Mouse (Mus musculus) kidney, embryonic 15.5 days (tissue): Measurements from ENCODE around the gene Clcnkb. TPM values are rescaled to one million over a fixed set of nuclear protein-coding genes. Genes with fewer than 3 reads are reported as not detected.
A peak's percentile ranks its signal among the peaks of the same experiment; 100 is the strongest.

Experiments used
- ATAC-seq: fragments of 200-750 bp; cut with Nextera tagmentation; replicated peaks from 2 replicates; pipeline ENCODE4 v1.8.0; 2017; ENCODE audit warnings: moderate TSS enrichment; ENCODE audit not compliant: low FRiP score
- H3K27ac ChIP-seq: fragments of 300-500 bp; sonication (generic); 2 replicates; pipeline ENCODE4 v1.5.1; 2015; ENCODE audit warnings: mild to moderate bottlenecking, inconsistent platforms
- H3K27me3 ChIP-seq: fragments of 300-500 bp; sonication (generic); 2 replicates; pipeline ENCODE4 v1.6.1; 2015; ENCODE audit warnings: inconsistent platforms
- H3K36me3 ChIP-seq: fragments of 300-500 bp; sonication (generic); 2 replicates; pipeline ENCODE4 v1.6.1; 2015; ENCODE audit warnings: inconsistent platforms
- H3K4me1 ChIP-seq: fragments of 300-500 bp; sonication (generic); 2 replicates; pipeline ENCODE4 v1.6.1; 2015; ENCODE audit warnings: inconsistent platforms
- H3K4me2 ChIP-seq: fragments of 300-500 bp; sonication (generic); 2 replicates; pipeline ENCODE4 v1.6.1; 2015; ENCODE audit warnings: moderate library complexity, mild to moderate bottlenecking, inconsistent platforms
- H3K4me3 ChIP-seq: fragments of 300-500 bp; sonication (generic); replicated peaks from 2 replicates; pipeline ENCODE4 v1.5.1; 2015; ENCODE audit warnings: mild to moderate bottlenecking, inconsistent platforms
- H3K9ac ChIP-seq: fragments of 300-500 bp; sonication (generic); 2 replicates; pipeline ENCODE4 v1.6.1; 2015; ENCODE audit warnings: mild to moderate bottlenecking, inconsistent platforms
- H3K9me3 ChIP-seq: fragments of 300-500 bp; sonication (generic); replicated peaks from 2 replicates; pipeline ENCODE4 v1.6.1; 2016; ENCODE audit warnings: inconsistent platforms
- WGBS: fragments of 180-500 bp; shearing (Covaris S2); methylation state at CpG from one replicate; pipeline ENCODE4 v1.1.7; 2015; ENCODE audit warnings: mixed read lengths; 5-methylcytosine and 5-hydroxymethylcytosine counted together
- polyA plus RNA-seq: library from polyadenylated mRNA; unstranded; fragments of >200 nt; fragmentation: Nextera tagmentation; extraction: Ambion mirVana; gene quantifications from 2 replicates; pipeline ENCODE4 v1.2.1, GENCODE M21; 2015

Clcnkb gene
- polyA plus RNA-seq, 1 experiment from 2014 or later: 19.5 TPM

DNA sequence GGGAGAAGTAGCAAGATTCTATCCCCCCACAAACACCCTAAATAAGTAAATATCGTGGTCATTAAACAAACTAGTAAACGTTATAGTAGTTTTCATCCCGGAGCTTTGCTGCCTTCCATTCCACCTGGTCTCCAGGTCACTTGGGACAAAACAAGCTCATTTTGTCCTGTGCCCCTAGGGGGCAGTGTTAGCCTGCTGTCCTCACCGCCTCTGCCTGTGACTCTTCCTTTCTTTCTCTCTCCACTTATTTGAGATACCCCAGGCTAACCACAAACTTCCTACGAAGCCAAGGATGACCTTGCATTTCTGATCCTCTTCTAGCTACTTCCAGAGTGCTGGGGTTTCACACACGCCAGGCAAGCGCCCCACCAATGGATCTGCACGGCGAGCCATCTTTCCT lies 15.2 kb upstream of the Clcnkb start:
- H3K36me3 ChIP-seq: no peaks in the 10 kb centered on the region
- no peak overlapping the region for H3K4me2 ChIP-seq
- H3K27me3 ChIP-seq: no peaks in the 10 kb centered on the region
- no peak for ATAC-seq
- no peak overlapping the region for H3K4me3 ChIP-seq
- WGBS: 47% methylated on average over 9 of the region's 9 CpGs
- H3K4me1 ChIP-seq: peaks cover 15% of the 10 kb centered on the region
- no peaks in the 10 kb centered on the region for H3K9me3 ChIP-seq
- no peak overlapping the region for H3K9ac ChIP-seq
- no peak overlapping the region for H3K27ac ChIP-seq

DNA sequence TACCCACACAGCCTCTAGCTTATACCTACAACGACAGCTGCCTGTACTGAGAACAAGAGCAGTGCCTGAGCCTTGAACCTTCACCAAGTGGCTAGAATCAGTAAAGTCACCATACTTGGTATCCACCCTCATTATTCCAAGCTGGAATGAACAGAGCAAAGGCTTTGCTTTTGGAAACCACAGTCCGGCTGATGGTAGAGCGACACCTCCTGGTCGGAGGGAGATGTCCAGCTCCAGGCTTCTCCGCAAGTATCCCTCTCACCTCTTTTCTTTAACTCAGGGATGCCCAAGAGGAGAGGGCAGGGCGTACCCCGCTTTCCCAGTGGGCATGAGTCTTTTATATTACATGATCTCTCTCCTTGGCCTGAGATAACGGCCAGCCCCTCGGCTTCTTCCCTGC lies 14.0 kb upstream of the Clcnkb start:
- Histone ChIP-seq H3K4me2 (no peak overlapping the region), H3K27me3 (no peaks in the 10 kb centered on the region), H3K27ac (no peak overlapping the region), H3K9me3 (no peaks in the 10 kb centered on the region), H3K4me1 (peaks cover 25% of the 10 kb centered on the region), H3K4me3 (no peak overlapping the region), H3K36me3 (no peaks in the 10 kb centered on the region), H3K9ac (no peak overlapping the region)
- ATAC-seq: no peak
- WGBS: 51% methylated on average over 9 of the region's 9 CpGs

DNA sequence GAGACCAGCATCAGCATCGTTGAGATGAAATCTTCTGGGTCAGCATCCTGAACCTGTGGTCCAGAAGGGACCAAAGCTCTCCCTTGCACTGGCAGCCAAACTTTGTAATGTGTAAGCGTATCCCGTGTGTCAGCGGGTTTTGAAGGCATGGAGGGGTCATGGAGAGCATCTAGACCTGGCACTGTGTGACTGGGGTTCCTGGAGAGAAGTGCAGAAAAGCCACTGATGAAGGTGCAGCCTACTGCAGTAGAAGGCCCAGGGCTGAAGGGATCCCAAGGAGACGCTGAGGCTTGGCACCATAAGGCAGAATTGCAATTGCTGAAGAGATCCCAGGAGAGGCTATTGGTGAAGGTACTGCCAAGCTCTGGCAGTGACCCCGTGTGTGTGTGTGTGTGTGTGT lies 13.6 kb upstream of the Clcnkb start:
- Histone ChIP-seq H3K4me3 (no peak overlapping the region), H3K36me3 (no peaks in the 10 kb centered on the region), H3K9me3 (no peaks in the 10 kb centered on the region), H3K9ac (no peak overlapping the region), H3K27ac (no peak overlapping the region), H3K4me1 (peaks cover 25% of the 10 kb centered on the region), H3K27me3 (no peaks in the 10 kb centered on the region), H3K4me2 (no peak overlapping the region)
- ATAC-seq: no peak
- WGBS: 82% methylated on average over 6 of the region's 6 CpGs

DNA sequence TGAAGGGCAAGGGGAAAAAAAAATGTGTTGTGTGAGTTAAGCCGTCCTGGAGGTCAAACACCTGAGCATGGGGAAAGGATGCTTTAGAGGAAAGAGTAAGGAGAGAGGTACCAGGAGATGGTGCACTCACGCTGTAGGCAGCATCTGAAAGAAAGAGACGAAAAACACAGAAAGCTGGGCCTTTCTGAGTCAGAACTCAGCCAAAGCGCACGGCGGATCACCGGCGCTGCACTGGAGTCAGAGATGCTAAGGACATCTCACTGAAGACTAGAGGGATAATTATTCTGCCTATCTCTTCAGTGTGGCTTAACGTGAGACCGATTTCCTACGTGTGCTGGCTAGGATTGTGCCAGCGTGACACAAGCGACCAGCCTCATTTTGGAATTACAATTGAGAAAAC lies 12.1 kb upstream of the Clcnkb start:
- Histone ChIP-seq H3K9ac (no peak overlapping the region), H3K27me3 (peaks cover 4% of the 10 kb centered on the region; the same call in 1 of the 2 replicates), H3K27ac (no peak overlapping the region), H3K4me1 (peaks cover 25% of the 10 kb centered on the region), H3K36me3 (no peaks in the 10 kb centered on the region), H3K9me3 (no peaks in the 10 kb centered on the region), H3K4me2 (no peak overlapping the region), H3K4me3 (no peak overlapping the region)
- WGBS: 90% methylated on average over 13 of the region's 13 CpGs
- no peak for ATAC-seq

DNA sequence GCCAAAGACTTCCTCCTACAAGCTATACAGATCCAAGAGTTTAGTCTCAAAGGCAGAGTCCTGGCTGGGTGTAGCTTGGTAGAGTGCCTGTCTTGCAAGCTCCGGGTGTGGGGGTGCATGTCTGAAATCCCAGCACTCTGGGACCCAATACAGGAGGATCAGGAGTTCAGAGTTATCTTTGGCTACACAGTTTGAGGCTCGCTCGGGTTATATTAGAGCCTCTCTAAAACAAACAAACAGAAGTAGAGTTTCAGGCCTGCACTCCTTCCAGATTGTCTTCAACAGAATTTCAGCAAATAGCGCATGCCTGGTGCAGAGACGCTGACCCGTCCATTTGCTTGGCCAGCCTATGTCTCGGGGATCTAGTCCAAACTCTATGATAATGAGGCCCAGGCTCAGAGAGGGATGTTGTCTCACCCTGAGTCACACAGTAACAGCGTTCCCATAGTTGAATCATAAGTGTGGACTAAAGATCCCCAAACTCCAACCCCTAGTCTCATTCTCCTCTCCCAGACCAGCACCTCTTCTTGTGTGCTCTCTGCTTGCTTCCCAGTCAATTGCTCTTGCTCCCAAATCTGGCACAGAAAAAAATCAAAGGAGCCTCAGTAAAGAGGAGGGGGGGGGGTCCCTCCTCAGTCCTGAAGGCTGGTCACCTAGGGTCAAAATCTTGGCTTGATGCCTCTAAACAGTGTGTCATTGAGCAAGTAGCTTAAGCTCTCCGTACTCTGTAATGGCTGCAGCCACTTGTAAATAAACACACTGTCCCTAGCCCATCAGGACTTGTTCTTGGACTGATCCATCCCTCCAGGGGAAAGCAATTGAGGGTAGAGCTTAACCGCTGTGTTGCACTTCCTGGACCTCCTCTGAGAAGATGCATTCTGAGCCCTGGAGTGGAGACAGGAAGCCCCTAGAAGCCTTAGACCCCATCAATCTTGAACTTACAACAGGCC lies 11.3 kb upstream of the Clcnkb start:
- peaks cover 25% of the 10 kb centered on the region for H3K4me1 ChIP-seq
- H3K4me3 ChIP-seq: no peak overlapping the region
- peak overlapping the region; percentile 91; the same call in 1 of the 2 replicates for H3K4me2 ChIP-seq
- WGBS: 73% methylated on average over 10 of the region's 10 CpGs
- no peak overlapping the region for H3K9ac ChIP-seq
- no peaks in the 10 kb centered on the region for H3K36me3 ChIP-seq
- no peaks in the 10 kb centered on the region for H3K9me3 ChIP-seq
- no peak for ATAC-seq
- H3K27ac ChIP-seq: peak overlapping the region; percentile 56
- H3K27me3 ChIP-seq: peaks cover 9% of the 10 kb centered on the region; the same call in 1 of the 2 replicates

DNA sequence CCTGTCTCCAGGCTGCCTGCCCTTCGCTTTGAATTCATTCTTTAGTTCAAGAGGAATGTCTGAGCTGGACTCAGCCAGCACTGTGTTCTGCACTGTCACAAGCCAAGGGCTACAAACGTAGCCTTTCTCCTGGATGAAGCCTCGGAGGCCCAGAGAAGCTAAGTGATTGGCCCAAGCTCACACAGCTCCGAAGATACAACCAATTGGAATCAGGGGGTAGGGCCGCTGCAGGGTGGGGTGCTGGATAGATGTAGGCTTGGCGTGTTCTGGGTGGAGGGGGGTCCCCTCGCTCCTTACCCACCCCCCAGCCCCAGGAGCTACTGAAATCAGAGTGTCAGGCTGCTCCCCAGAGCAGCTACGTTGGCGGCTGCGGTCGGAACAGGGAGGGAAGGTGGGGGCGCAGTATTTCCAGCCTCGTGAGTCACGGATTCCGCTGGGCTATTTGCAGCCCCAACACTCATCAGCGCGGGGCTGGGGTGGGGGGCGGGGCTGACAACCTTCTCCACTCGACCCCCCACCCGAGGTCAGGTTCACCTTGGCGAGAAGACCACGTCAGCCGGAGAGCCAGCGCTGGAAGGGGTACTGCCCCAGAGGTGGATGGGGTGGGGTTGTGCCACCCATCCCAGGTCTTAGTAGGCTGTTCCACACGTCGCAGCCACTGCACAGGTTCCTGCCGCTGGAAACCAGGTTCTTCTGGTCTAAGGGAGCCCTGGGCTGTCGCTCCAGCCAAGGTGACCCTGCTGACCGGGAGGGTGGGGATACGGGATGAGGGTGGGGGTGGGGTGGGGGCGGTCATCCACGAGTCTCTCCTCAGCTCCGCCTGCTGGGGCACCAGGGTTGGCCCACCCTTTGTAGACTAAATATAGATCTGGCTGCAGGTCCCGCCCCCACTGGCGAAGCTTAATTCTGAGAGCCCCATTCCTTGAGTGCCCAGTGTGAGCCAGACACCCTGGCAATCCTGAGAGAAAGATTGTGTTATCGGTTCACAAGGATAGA lies 10.0 kb upstream of the Clcnkb start:
- peak overlapping the region; percentile 56 for H3K27ac ChIP-seq
- H3K27me3 ChIP-seq: peaks cover 11% of the 10 kb centered on the region; the same call in 1 of the 2 replicates
- peak overlapping the region; percentile 46 for H3K4me3 ChIP-seq
- no peaks in the 10 kb centered on the region for H3K9me3 ChIP-seq
- peaks cover 37% of the 10 kb centered on the region for H3K4me1 ChIP-seq
- 3% methylated on average over 35 of the region's 36 CpGs for WGBS
- ATAC-seq: peak; percentile 75
- peak overlapping the region; percentile 47 for H3K9ac ChIP-seq
- H3K36me3 ChIP-seq: no peaks in the 10 kb centered on the region
- peak overlapping the region; percentile 91 for H3K4me2 ChIP-seq

DNA sequence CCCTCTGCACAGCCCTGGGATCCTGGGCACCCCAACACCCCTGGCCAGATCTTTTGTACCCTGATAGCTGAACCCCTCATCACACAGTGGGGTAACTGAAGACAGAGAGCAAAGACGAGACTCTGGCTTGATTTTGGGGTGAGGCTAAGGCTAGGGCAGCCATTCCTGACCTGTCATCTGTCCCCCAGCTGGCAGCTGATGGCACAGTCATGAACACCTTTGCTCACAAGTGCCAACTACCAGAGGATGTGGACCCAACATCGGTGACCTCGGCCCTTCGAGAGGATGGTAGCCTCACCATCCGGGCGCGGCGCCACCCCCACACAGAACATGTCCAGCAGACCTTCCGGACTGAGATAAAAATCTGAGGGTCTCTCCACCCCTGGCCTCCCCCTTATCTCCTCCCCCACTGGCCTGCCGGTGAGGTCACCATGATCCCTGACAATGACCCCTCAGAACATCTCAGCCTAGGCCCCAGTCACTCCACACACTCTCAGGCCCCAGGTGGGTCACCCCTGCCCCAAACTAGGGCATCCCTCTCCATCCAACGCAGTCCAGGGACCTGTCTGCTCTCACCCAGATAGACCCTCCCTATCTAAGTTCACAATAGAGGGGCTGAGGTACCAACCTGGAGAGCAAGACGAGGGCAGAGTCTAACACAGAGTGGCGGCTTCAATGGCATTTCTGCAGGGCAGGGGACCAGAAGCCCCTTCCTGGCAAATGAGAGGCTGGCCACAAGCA lies 8.0 kb upstream of the Clcnkb start:
- Histone ChIP-seq H3K27me3 (peaks cover 11% of the 10 kb centered on the region; the same call in 1 of the 2 replicates), H3K4me1 (peaks cover 54% of the 10 kb centered on the region), H3K36me3 (no peaks in the 10 kb centered on the region), H3K9me3 (no peaks in the 10 kb centered on the region), H3K27ac (no peak overlapping the region), H3K9ac (no peak overlapping the region), H3K4me2 (no peak overlapping the region), H3K4me3 (no peak overlapping the region)
- no peak for ATAC-seq
- WGBS: 87% methylated on average over 13 of the region's 13 CpGs

DNA sequence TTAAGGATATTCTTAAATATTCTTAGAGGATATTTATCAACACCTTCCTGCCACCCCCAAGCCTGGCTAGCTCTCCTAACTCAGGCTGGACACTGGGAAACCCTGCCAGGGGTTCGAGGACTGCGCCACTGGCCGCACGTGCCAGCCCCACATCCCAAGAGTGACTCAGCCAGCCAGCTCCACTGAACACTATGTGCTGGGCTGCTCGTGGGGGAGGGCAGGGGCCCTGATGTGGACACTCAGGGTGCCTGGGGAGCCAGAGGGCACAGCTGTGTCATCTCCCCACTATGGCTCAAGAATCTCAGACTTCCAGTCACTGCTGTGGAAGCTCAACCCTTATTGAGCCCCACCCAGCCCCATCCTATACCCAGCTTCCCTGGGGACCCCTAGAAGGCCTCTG lies 7.5 kb upstream of the Clcnkb start:
- no peak overlapping the region for H3K4me3 ChIP-seq
- ATAC-seq: no peak
- WGBS: 84% methylated on average over 5 of the region's 5 CpGs
- no peak overlapping the region for H3K4me2 ChIP-seq
- H3K4me1 ChIP-seq: peaks cover 54% of the 10 kb centered on the region
- no peaks in the 10 kb centered on the region for H3K9me3 ChIP-seq
- no peak overlapping the region for H3K9ac ChIP-seq
- peaks cover 11% of the 10 kb centered on the region; the same call in 1 of the 2 replicates for H3K27me3 ChIP-seq
- H3K27ac ChIP-seq: no peak overlapping the region
- H3K36me3 ChIP-seq: no peaks in the 10 kb centered on the region

DNA sequence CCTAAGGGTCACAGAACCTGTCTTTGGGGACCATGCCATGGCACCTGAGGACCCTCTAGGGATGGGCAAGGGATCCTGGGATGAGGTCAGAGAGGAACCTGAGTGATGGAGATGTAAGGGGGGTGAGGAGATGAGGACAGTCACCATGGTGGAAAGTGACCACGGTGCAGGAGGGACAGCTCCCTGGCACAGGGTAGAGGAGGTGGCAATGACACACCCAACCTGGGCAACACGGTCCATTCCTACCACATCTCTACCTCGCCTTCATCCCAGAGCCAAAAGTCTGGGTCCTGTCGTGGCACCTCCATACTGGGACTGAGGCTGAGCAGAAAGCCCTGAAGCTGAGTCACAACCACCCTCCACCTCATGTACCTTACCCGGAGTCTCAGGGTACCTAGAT lies 7.0 kb upstream of the Clcnkb start:
- ATAC-seq: no peak
- WGBS: 79% methylated on average over 5 of the region's 5 CpGs
- Histone ChIP-seq H3K27me3 (peaks cover 11% of the 10 kb centered on the region; the same call in 1 of the 2 replicates), H3K4me1 (peaks cover 54% of the 10 kb centered on the region), H3K36me3 (no peaks in the 10 kb centered on the region), H3K27ac (no peak overlapping the region), H3K4me2 (no peak overlapping the region), H3K9me3 (no peaks in the 10 kb centered on the region), H3K4me3 (no peak overlapping the region), H3K9ac (no peak overlapping the region)

DNA sequence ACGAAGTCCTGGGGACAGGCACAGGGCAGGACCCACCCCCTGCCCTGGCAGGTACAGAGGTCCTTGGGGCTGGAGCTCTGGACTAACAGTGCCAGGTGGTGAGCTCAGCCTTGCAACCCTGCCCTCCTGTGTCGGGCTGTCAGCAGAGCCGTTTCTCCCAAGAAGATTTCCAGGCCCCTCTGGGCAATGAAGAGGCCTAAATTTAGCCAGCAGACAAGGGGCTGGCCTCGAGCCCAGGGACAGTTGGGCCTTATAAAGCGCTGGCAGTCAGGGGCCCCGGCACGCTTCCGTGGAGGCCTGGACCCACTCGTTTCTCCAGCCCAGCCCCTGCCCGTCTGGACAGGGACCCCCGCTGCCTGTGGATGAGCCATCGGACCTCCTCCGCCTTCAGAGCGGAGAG lies 5.6 kb upstream of the Clcnkb start:
- Histone ChIP-seq H3K4me2 (no peak overlapping the region), H3K4me3 (no peak overlapping the region), H3K9ac (no peak overlapping the region)

DNA sequence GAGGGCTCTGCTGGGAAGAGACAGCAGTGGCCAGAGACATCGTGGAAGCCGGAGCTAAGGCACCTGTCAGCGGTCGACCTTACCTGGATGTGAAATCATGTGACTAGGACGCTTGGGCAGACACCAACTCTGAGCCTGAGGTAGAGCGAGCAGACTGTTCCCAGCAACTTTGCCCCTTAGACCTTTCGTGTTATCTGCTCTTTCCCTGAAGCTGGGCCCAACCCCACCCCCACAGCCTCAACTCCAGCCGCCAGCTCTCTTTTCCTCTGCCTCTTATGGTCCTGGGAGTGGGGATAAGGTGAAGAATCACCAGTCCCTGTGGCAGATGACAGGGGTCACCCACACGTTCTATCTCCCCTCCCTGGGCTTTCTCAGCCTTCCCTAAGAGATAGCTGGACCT lies 5.1 kb upstream of the Clcnkb start:
- Histone ChIP-seq H3K9me3 (no peaks in the 10 kb centered on the region), H3K4me1 (peaks cover 38% of the 10 kb centered on the region), H3K27ac (no peak overlapping the region), H3K27me3 (peaks cover 11% of the 10 kb centered on the region; the same call in 1 of the 2 replicates), H3K4me3 (no peak overlapping the region), H3K9ac (no peak overlapping the region), H3K4me2 (no peak overlapping the region), H3K36me3 (no peaks in the 10 kb centered on the region)
- 49% methylated on average over 9 of the region's 9 CpGs for WGBS
- no peak for ATAC-seq

More for the DNA sequence above, 5.6 kb upstream of the Clcnkb start:
- Histone ChIP-seq H3K4me1 (peaks cover 43% of the 10 kb centered on the region), H3K27me3 (peaks cover 11% of the 10 kb centered on the region; the same call in 1 of the 2 replicates), H3K27ac (no peak overlapping the region), H3K9me3 (no peaks in the 10 kb centered on the region), H3K36me3 (no peaks in the 10 kb centered on the region)
- ATAC-seq: no peak
- whole genome bisulfite sequencing: 51% methylated on average over 14 of the region's 14 CpGs
